Mouse (Mus musculus) bone marrow macrophage, adult 2 months (primary cell): ENCODE results near the gene Zfp445. TPM values are rescaled to one million over a fixed set of nuclear protein-coding genes. Genes with fewer than 3 reads are reported as not detected.
A peak's percentile ranks its signal among the peaks of the same experiment; 100 is the strongest.
"Not testable (repeated sequence)": the region's sequence is repeated elsewhere in the genome, so short reads cannot be mapped to it uniquely, and the experiment has no call there.

Experiments used
- H3K27ac ChIP-seq: 2 replicates; pipeline ENCODE4 v1.5.1; 2012; ENCODE audit warnings: low read depth, low read length; ENCODE audit not compliant: insufficient read depth
- H3K4me1 ChIP-seq: 2 replicates; pipeline ENCODE4 v1.6.1; 2012; ENCODE audit warnings: low read length; ENCODE audit not compliant: control insufficient read depth, insufficient read depth
- H3K4me3 ChIP-seq: 2 replicates; pipeline ENCODE4 v1.5.1; 2012; ENCODE audit warnings: mild to moderate bottlenecking, low read length, moderate library complexity; ENCODE audit not compliant: insufficient read depth
- CTCF ChIP-seq: IDR thresholded peaks from 2 replicates; pipeline ENCODE4 v1.5.1; 2012; ENCODE audit warnings: low read depth, mild to moderate bottlenecking, low read length, moderate library complexity
- POLR2A ChIP-seq: IDR thresholded peaks from 2 replicates; pipeline ENCODE4 v1.6.1; 2012; ENCODE audit warnings: mild to moderate bottlenecking, low read depth, low read length, borderline replicate concordance
- polyA plus RNA-seq: library from polyadenylated mRNA; stranded (reverse); fragments of >200 nt; gene quantifications from 2 replicates; pipeline ENCODE4 v1.2.4, GENCODE M21; 2012; ENCODE audit not compliant: missing spikeins, insufficient read depth, insufficient read length

The Zfp445 gene
- polyA plus RNA-seq, 1 experiment = 51.3 TPM

DNA sequence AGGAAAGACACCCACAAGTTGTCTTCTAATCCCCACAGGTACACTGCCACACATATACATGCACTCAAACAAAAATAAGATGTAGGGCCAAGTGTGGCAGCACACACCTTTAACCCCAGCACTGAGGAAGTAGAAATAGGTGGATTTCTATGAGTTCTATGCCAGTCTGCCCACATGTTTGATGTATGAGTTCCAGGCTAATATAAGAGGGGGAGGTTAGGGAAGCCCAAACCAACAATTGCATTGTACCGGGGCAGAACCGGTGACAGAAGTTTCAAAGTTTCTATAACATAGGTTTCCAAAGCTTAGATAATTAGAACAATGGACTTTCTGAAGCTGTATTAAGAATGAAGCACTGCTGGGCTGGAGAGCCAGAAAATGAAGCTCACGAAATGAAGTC, 958 bp downstream of the Zfp445 start:
- H3K4me1 ChIP-seq = peaks cover 15% of the 10 kb centered on the region
- H3K4me3 ChIP-seq = peak overlapping the region; percentile 43
- TF ChIP-seq POLR2A = no peak
- no peak for TF ChIP-seq CTCF
- no peak overlapping the region for H3K27ac ChIP-seq

GRCm38 (mm10) chr9:122863731-122864130, 2.1 kb downstream of the Zfp445 start:
- peaks cover 15% of the 10 kb centered on the region for H3K4me1 ChIP-seq
- no peak for TF ChIP-seq POLR2A
- no peak for TF ChIP-seq CTCF
- H3K4me3 ChIP-seq = no peak overlapping the region
- H3K27ac ChIP-seq = no peak overlapping the region

- no peak overlapping the region for H3K4me3 ChIP-seq
- peaks cover 15% of the 10 kb centered on the region for H3K4me1 ChIP-seq
- TF ChIP-seq CTCF (no peak), POLR2A (no peak)
- H3K27ac ChIP-seq = peak overlapping the region; percentile 78
These were observed 5.1 kb downstream of the Zfp445 start for GRCm38 (mm10) chr9:122860752-122861151.

GRCm38 (mm10) chr9:122856716-122857115, 9.1 kb downstream of the Zfp445 start:
- peaks cover 7% of the 10 kb centered on the region for H3K4me1 ChIP-seq
- no peak overlapping the region for H3K27ac ChIP-seq
- TF ChIP-seq POLR2A = no peak
- no peak overlapping the region for H3K4me3 ChIP-seq

GRCm38 (mm10) chr9:122855617-122856016, 10.2 kb downstream of the Zfp445 start:
- no peak for TF ChIP-seq CTCF
- no peak for TF ChIP-seq POLR2A
- Histone ChIP-seq H3K4me1 (peaks cover 2% of the 10 kb centered on the region), H3K27ac (no peak overlapping the region), H3K4me3 (no peak overlapping the region)

DNA sequence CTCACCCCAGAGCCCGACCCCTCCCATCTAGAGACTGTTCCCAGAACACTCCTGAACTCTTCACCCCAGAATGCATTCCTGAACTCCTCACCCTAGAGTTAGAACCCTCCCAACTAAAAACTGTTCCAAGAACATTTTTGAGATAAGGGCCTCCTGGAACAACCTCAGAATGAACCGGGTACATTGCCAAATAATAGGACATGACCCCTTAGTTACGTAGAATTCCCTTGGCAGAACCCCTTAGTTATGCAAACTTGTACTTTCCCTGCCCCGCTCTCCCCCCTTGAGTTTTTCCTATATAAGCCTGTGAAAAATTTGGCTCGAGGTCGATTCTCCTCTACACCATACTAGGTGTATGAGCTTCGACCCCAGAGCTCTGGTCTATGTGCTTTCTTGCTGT, 10.7 kb downstream of the Zfp445 start:
- H3K4me3 ChIP-seq = not testable (repeated sequence)

GRCm38 (mm10) chr9:122854526-122854925, 11.3 kb downstream of the Zfp445 start:
- Histone ChIP-seq H3K4me1 (no peaks in the 10 kb centered on the region), H3K27ac (no peak overlapping the region), H3K4me3 (no peak overlapping the region)
- TF ChIP-seq POLR2A = no peak
- no peak for TF ChIP-seq CTCF

More for the DNA sequence above, 10.7 kb downstream of the Zfp445 start:
- not testable (repeated sequence) for H3K4me1 ChIP-seq, H3K27ac ChIP-seq

DNA sequence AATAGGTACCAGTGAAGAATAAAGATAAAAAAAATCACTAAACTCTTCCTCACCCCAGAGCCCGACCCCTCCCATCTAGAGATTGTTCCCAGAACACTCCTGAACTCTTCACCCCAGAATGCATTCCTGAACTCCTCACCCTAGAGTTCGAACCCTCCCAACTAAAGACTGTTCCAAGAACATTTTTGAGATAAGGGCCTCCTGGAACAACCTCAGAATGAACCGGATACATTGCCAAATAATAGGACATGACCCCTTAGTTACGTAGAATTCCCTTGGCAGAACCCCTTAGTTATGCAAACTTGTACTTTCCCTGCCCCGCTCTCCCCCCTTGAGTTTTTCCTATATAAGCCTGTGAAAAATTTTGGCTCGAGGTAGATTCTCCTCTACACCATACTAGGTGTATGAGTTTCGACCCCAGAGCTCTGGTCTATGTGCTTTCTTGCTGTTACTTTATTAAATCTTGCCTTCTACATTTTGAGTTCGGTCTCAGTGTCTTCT, 17.9 kb downstream of the Zfp445 start:
- H3K4me1 ChIP-seq, H3K27ac ChIP-seq, H3K4me3 ChIP-seq: not testable (repeated sequence)

DNA sequence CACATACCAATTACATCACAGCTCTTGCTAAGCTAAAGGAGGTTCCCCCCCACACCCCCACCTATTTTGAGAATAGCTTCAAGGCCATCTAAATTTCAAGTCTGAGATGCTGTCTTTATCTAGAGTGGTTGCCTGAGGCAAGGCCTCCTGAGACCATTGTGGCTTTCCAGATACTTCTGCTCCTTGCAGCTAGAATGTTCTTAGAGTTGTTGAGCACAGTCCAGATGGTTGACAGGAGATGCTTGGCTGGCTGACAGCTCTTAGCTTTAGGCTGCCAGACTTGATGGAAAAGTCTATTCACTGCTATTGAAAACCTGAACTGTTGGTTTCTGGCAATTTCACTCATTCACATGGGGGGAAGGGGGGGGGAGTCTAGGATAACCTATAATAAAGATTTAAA, 19.6 kb downstream of the Zfp445 start:
- TF ChIP-seq CTCF (no peak), POLR2A (no peak)
- Histone ChIP-seq H3K27ac (no peak overlapping the region), H3K4me1 (no peaks in the 10 kb centered on the region), H3K4me3 (no peak overlapping the region)

GRCm38 (mm10) chr9:122845621-122846020, 20.2 kb downstream of the Zfp445 start:
- Histone ChIP-seq H3K4me1 (no peaks in the 10 kb centered on the region), H3K27ac (no peak overlapping the region), H3K4me3 (no peak overlapping the region)
- TF ChIP-seq POLR2A (no peak), CTCF (no peak)

DNA sequence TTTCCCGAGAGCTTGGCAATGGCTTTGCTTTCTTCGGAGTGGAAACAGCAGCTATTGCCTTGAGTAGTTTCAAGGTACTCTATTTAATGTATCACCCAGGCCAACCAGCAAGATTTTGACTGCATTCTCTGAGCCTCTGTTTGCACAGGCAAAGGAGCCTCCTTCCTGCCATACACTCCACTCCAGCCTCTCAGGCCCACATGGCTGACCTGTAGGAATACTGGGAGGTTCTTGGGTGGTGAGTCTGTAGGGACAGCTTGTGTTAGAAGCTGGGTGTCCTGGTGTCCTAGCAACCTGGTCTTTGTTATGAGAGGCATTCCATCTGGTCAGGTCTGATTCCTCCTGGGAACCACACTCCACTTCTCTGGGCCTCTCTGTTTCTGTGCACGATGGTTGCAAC, 22.0 kb downstream of the Zfp445 start, which contains the start of gene Gm35549:
TSS of gene Gm35549 (minus strand) at position 276 of the 400 bp plus-strand sequence.
- H3K4me1 ChIP-seq = no peaks in the 10 kb centered on the region
- H3K27ac ChIP-seq = no peak within 1 kb of the TSS
- no peak within 1 kb of the TSS for H3K4me3 ChIP-seq
- TF ChIP-seq POLR2A (no peak), CTCF (no peak)
